Mouse (Mus musculus) brain, embryonic 14.5 days (tissue): ENCODE measurements at regions not wholly inside any gene's neighbourhood (a gene's known extent, or its start where the extent isn't known, plus 50 kb on each side); places are given as distances from the start of the nearest gene placed in this dataset.

Experiments
- DNase-seq: peaks from one replicate; pipeline ENCODE4 v3.0.0-alpha.2; 2011; ENCODE audit warnings: low read depth
- CTCF ChIP-seq: fragments of 200-500 bp; IDR thresholded peaks from 2 replicates; pipeline ENCODE4 v1.5.1; 2012; ENCODE audit warnings: inconsistent platforms, mild to moderate bottlenecking, moderate library complexity, borderline replicate concordance; ENCODE audit not compliant: insufficient read depth, insufficient read length; ENCODE audit errors: extremely low read depth
- POLR2A ChIP-seq: fragments of 200-500 bp; IDR thresholded peaks from 2 replicates; pipeline ENCODE4 v1.6.1; 2012; ENCODE audit warnings: mild to moderate bottlenecking, inconsistent platforms, borderline replicate concordance; ENCODE audit not compliant: poor library complexity, insufficient read depth, insufficient read length, severe bottlenecking; ENCODE audit errors: extremely low read depth

GRCm38 (mm10) chr17:51461248-51461647 is 282.1 kb upstream of the Tbc1d5 start:
- TF ChIP-seq POLR2A (no peak), CTCF (no peak)
- DNase-seq, result peak; percentile 59

GRCm38 (mm10) chr17:51459119-51459518 is 280.0 kb upstream of the Tbc1d5 start:
- TF ChIP-seq POLR2A (no peak), CTCF (no peak)
- DNase-seq, result no peak

- no peak for TF ChIP-seq CTCF
- TF ChIP-seq POLR2A, result no peak
- DNase-seq, result no peak
Measured at GRCm38 (mm10) chr17:51415746-51416145, 236.6 kb upstream of the Tbc1d5 start.

- DNase-seq, result no peak
- no peak for TF ChIP-seq POLR2A
- no peak for TF ChIP-seq CTCF
Measured at GRCm38 (mm10) chr17:51414304-51414703, 235.2 kb upstream of the Tbc1d5 start.

GRCm38 (mm10) chr17:51413741-51414140 is 234.6 kb upstream of the Tbc1d5 start:
- DNase-seq, result no peak
- TF ChIP-seq CTCF, result no peak

GRCm38 (mm10) chr17:51411545-51412094 is 232.5 kb upstream of the Tbc1d5 start:
- no peak for DNase-seq
- TF ChIP-seq POLR2A (no peak), CTCF (no peak)

- DNase-seq, result no peak
- TF ChIP-seq CTCF (no peak), POLR2A (no peak)
Measured at GRCm38 (mm10) chr17:51408894-51409293, 229.7 kb upstream of the Tbc1d5 start.

GRCm38 (mm10) chr17:51408367-51408766 is 229.2 kb upstream of the Tbc1d5 start:
- DNase-seq, result no peak
- TF ChIP-seq POLR2A (no peak), CTCF (no peak)

GRCm38 (mm10) chr17:51407046-51407445 is 227.9 kb upstream of the Tbc1d5 start:
- no peak for DNase-seq
- TF ChIP-seq POLR2A (no peak), CTCF (no peak)

GRCm38 (mm10) chr17:51405059-51405458 is 225.9 kb upstream of the Tbc1d5 start:
- TF ChIP-seq POLR2A, result no peak
- TF ChIP-seq CTCF, result no peak
- DNase-seq, result no peak

- DNase-seq, result no peak
- TF ChIP-seq CTCF (no peak), POLR2A (no peak)
Measured at GRCm38 (mm10) chr17:51397973-51398372, 218.8 kb upstream of the Tbc1d5 start.

- DNase-seq, result peak; percentile 47
- TF ChIP-seq CTCF (no peak), POLR2A (no peak)
Measured at GRCm38 (mm10) chr17:51393771-51394221, 214.6 kb upstream of the Tbc1d5 start.

GRCm38 (mm10) chr17:51391871-51392270 is 212.7 kb upstream of the Tbc1d5 start:
- no peak for DNase-seq
- no peak for TF ChIP-seq POLR2A
- no peak for TF ChIP-seq CTCF

- TF ChIP-seq POLR2A (no peak), CTCF (no peak)
- DNase-seq, result no peak
Measured at GRCm38 (mm10) chr17:51382552-51382951, 203.4 kb upstream of the Tbc1d5 start.
